Mouse (Mus musculus): ENCODE data around the gene Abcg5.

Gene Abcg5

DNA sequence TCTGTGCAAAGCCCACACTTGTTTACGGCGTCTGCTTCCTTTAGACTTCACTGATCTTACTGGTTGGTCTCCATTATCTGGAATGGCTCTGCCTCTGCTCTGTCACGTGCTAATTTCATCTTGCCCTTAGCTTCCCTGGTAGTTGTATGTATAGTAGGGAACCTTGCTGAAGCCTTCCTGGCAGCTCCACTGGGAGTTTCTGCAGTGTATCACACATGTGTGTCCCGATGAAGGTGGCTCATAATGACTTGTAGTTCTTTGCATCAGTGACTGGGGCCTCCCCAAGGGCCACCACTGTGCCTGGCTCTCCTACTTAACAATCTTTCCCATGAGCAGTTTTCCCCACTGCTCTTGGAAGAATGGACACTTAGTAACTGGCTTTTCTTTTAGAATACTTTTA lies 74.2 kb downstream of the Abcg5 start:
- DNase-seq (ENCODE audit: low spot score in 2 of 2) = no peak
